Mouse (Mus musculus) kidney, postnatal 10 days (tissue): ENCODE results near the gene Igfbp4.

Source experiments
- DNase-seq: peaks from one replicate; pipeline ENCODE4 v3.0.0; 2021; ENCODE audit warnings: mixed read lengths

The Igfbp4 gene

GRCm38 (mm10) chr11:99042834-99043431 is 1.9 kb downstream of the Igfbp4 start:
- peak; percentile 77 for DNase-seq

GRCm38 (mm10) chr11:99043632-99044031 is 2.6 kb downstream of the Igfbp4 start:
- DNase-seq: no peak

- peak; percentile 46 for DNase-seq
These were observed 3.3 kb downstream of the Igfbp4 start for GRCm38 (mm10) chr11:99044306-99044705.

- DNase-seq: peak; percentile 75
These were observed 4.3 kb downstream of the Igfbp4 start for GRCm38 (mm10) chr11:99045159-99045889.

GRCm38 (mm10) chr11:99047120-99047519 is 6.1 kb downstream of the Igfbp4 start:
- DNase-seq: peak; percentile 72

- no peak for DNase-seq
These were observed 6.6 kb downstream of the Igfbp4 start for GRCm38 (mm10) chr11:99047643-99048042.

GRCm38 (mm10) chr11:99055143-99055542 is 14.1 kb downstream of the Igfbp4 start:
- DNase-seq: peak; percentile 74

GRCm38 (mm10) chr11:99055571-99056452 is 14.8 kb downstream of the Igfbp4 start:
- peak; percentile 69 for DNase-seq

- peak; percentile 71 for DNase-seq
These were observed 19.4 kb downstream of the Igfbp4 start for GRCm38 (mm10) chr11:99060435-99060834.

GRCm38 (mm10) chr11:99062661-99063060 is 21.6 kb downstream of the Igfbp4 start:
- no peak for DNase-seq

GRCm38 (mm10) chr11:99063406-99064131 is 22.5 kb downstream of the Igfbp4 start:
- DNase-seq: no peak

GRCm38 (mm10) chr11:99065353-99065752 is 24.3 kb downstream of the Igfbp4 start:
- peak; percentile 30 for DNase-seq

- peak; percentile 92 for DNase-seq
These were observed 24.9 kb downstream of the Igfbp4 start for GRCm38 (mm10) chr11:99065979-99066378.

- DNase-seq: no peak
These were observed 26.5 kb downstream of the Igfbp4 start for GRCm38 (mm10) chr11:99067591-99067990.

GRCm38 (mm10) chr11:99068455-99068854 is 27.4 kb downstream of the Igfbp4 start:
- no peak for DNase-seq

GRCm38 (mm10) chr11:99071866-99072265 is 30.8 kb downstream of the Igfbp4 start:
- no peak for DNase-seq

GRCm38 (mm10) chr11:99073781-99074180 is 32.7 kb downstream of the Igfbp4 start:
- DNase-seq: no peak

GRCm38 (mm10) chr11:99076744-99077319 is 35.8 kb downstream of the Igfbp4 start:
- no peak for DNase-seq

- DNase-seq: no peak
These were observed 36.8 kb downstream of the Igfbp4 start for GRCm38 (mm10) chr11:99077869-99078268.

GRCm38 (mm10) chr11:99080902-99081543 is 40.0 kb downstream of the Igfbp4 start:
- no peak for DNase-seq

- DNase-seq: no peak
These were observed 40.5 kb downstream of the Igfbp4 start for GRCm38 (mm10) chr11:99081566-99081965.

GRCm38 (mm10) chr11:99082098-99082497 is 41.1 kb downstream of the Igfbp4 start:
- DNase-seq: peak; percentile 33
